Mouse (Mus musculus) liver, postnatal 0 days (tissue): ENCODE measurements around the gene Bphl. TPM values are rescaled to one million over a fixed set of nuclear protein-coding genes. Genes with fewer than 3 reads are reported as not detected.

Source experiments
- ATAC-seq: fragments of 200-750 bp; cut with Nextera tagmentation; 2 replicates; pipeline ENCODE4 v1.8.0; 2017; ENCODE audit warnings: mild to moderate bottlenecking, moderate library complexity
- DNase-seq: peaks from one replicate; pipeline ENCODE4 v3.0.0-alpha.2; 2016
- H3K27ac ChIP-seq: fragments of 300-500 bp; sonication (generic); 2 replicates; pipeline ENCODE4 v1.5.1; 2014; ENCODE audit warnings: antibody characterized with exemption, moderate library complexity, mild to moderate bottlenecking, low read depth
- H3K27me3 ChIP-seq: fragments of 300-500 bp; sonication (generic); 2 replicates; pipeline ENCODE4 v1.6.1; 2014; ENCODE audit warnings: low read length, control low read depth, mixed read lengths; ENCODE audit not compliant: insufficient read depth
- H3K36me3 ChIP-seq: fragments of 300-500 bp; sonication (generic); replicated peaks from 2 replicates; pipeline ENCODE4 v1.6.1; 2014; ENCODE audit warnings: mild to moderate bottlenecking, control low read depth, low read length, moderate library complexity, mixed read lengths; ENCODE audit not compliant: insufficient read depth
- H3K4me1 ChIP-seq: fragments of 300-500 bp; sonication (generic); 2 replicates; pipeline ENCODE4 v1.6.1; 2014; ENCODE audit warnings: antibody characterized with exemption, mild to moderate bottlenecking, control low read depth; ENCODE audit not compliant: insufficient read depth
- H3K4me2 ChIP-seq: fragments of 300-500 bp; sonication (generic); 2 replicates; pipeline ENCODE4 v1.6.1; 2014; ENCODE audit warnings: low read depth, mild to moderate bottlenecking, low read length, moderate library complexity, mixed read lengths
- H3K4me3 ChIP-seq: fragments of 300-500 bp; sonication (generic); 2 replicates; pipeline ENCODE4 v1.5.1; 2014; ENCODE audit warnings: low read depth, low read length
- H3K9ac ChIP-seq: fragments of 300-500 bp; sonication (generic); replicated peaks from 2 replicates; pipeline ENCODE4 v1.6.1; 2014; ENCODE audit warnings: mild to moderate bottlenecking, moderate library complexity
- H3K9me3 ChIP-seq: fragments of 300-500 bp; sonication (generic); 2 replicates; pipeline ENCODE4 v1.6.1; 2016; ENCODE audit warnings: mild to moderate bottlenecking, control low read depth, low read length, mixed read lengths
- CTCF ChIP-seq: sonication (generic); IDR thresholded peaks from 2 replicates; pipeline ENCODE4 v1.5.1; 2016; ENCODE audit warnings: antibody characterized with exemption, low read depth
- EP300 ChIP-seq: IDR thresholded peaks from 2 replicates; pipeline ENCODE4 v1.6.1; 2016; ENCODE audit warnings: antibody characterized with exemption, low read depth, mild to moderate bottlenecking
- WGBS: fragments of 180-500 bp; shearing (Covaris S2); extraction: QIAGEN DNeasy Blood & Tissue Kit; methylation state at CpG from one replicate; pipeline ENCODE4 v1.1.7; 2014; ENCODE audit not compliant: insufficient replicate concordance; 5-methylcytosine and 5-hydroxymethylcytosine counted together
- polyA plus RNA-seq: library from polyadenylated mRNA; unstranded; fragments of >200 nt; fragmentation: Nextera tagmentation; extraction: Ambion mirVana; gene quantifications from 2 replicates; pipeline ENCODE4 v1.2.1, GENCODE M21; 2015

Gene Bphl
- polyA plus RNA-seq, 1 experiment from 2014 or later = 95.6 TPM

- ATAC-seq (peak; percentile 54), DNase-seq (peak; percentile 79)
- Histone ChIP-seq H3K9ac (peak overlapping the region; percentile 88), H3K27me3 (no peaks in the 10 kb centered on the region), H3K4me2 (peak overlapping the region; percentile 86), H3K4me1 (peaks cover 23% of the 10 kb centered on the region), H3K36me3 (peaks cover 7% of the 10 kb centered on the region; the same call in 1 of the 2 replicates), H3K9me3 (no peaks in the 10 kb centered on the region), H3K27ac (peak overlapping the region; percentile 89), H3K4me3 (peak overlapping the region; percentile 76)
- TF ChIP-seq CTCF = no peak
- TF ChIP-seq EP300 = no peak
- 37% methylated on average over 20 of the region's 20 CpGs for WGBS
Observed at GRCm38 (mm10) chr13:34076561-34077491, 39.4 kb downstream of the Bphl start.

- under 1% methylated on average over 45 of the region's 45 CpGs for WGBS
Observed at GRCm38 (mm10) chr13:34077492-34078271, 40.3 kb downstream of the Bphl start, which contains the start of gene Tubb2a. Gene Tubb2a (minus strand): TSS chr13:34078007.

GRCm38 (mm10) chr13:34078500-34079280, 41.3 kb downstream of the Bphl start:
- Histone ChIP-seq H3K27ac (no peak overlapping the region), H3K9ac (peak overlapping the region; percentile 88)
- no peak for DNase-seq

More at GRCm38 (mm10) chr13:34077492-34078271, 40.3 kb downstream of the Bphl start, which contains the start of gene Tubb2a:
- ATAC-seq = peak; percentile 81
- Histone ChIP-seq H3K9ac (peak within 1 kb of the TSS; percentile 88), H3K36me3 (peaks cover 7% of the 10 kb centered on the region; the same call in 1 of the 2 replicates), H3K27ac (peak within 1 kb of the TSS; percentile 89), H3K4me2 (peak within 1 kb of the TSS; percentile 86), H3K4me3 (peak within 1 kb of the TSS; percentile 76), H3K9me3 (no peaks in the 10 kb centered on the region), H3K4me1 (peaks cover 23% of the 10 kb centered on the region), H3K27me3 (no peaks in the 10 kb centered on the region)
- TF ChIP-seq EP300 (no peak), CTCF (peak; percentile 76)
- DNase-seq = peak; percentile 94

GRCm38 (mm10) chr13:34079801-34080200, 42.4 kb downstream of the Bphl start:
- Histone ChIP-seq H3K4me2 (no peak overlapping the region), H3K4me3 (no peak overlapping the region), H3K9ac (no peak overlapping the region), H3K27ac (peak overlapping the region; percentile 60; the same call in 1 of the 2 replicates), H3K36me3 (peaks cover 7% of the 10 kb centered on the region; the same call in 1 of the 2 replicates), H3K9me3 (no peaks in the 10 kb centered on the region), H3K4me1 (peaks cover 28% of the 10 kb centered on the region), H3K27me3 (no peaks in the 10 kb centered on the region)
- peak; percentile 35 for DNase-seq
- WGBS = 57% methylated on average over 3 of the region's 3 CpGs
- peak; percentile 72 for ATAC-seq
- no peak for TF ChIP-seq CTCF
- peak; percentile 64 for TF ChIP-seq EP300

More at GRCm38 (mm10) chr13:34078500-34079280, 41.3 kb downstream of the Bphl start:
- H3K27me3 ChIP-seq = no peaks in the 10 kb centered on the region
- peak overlapping the region; percentile 76 for H3K4me3 ChIP-seq
- TF ChIP-seq EP300 = no peak
- TF ChIP-seq CTCF = no peak
- 31% methylated on average over 16 of the region's 16 CpGs for WGBS
- H3K36me3 ChIP-seq = peaks cover 7% of the 10 kb centered on the region; the same call in 1 of the 2 replicates
- no peak for ATAC-seq
- H3K4me1 ChIP-seq = peaks cover 23% of the 10 kb centered on the region
- no peaks in the 10 kb centered on the region for H3K9me3 ChIP-seq
- peak overlapping the region; percentile 86 for H3K4me2 ChIP-seq

GRCm38 (mm10) chr13:34081926-34082325, 44.5 kb downstream of the Bphl start:
- DNase-seq = no peak
- ATAC-seq = no peak
- Histone ChIP-seq H3K4me3 (no peak overlapping the region), H3K27ac (no peak overlapping the region), H3K36me3 (no peaks in the 10 kb centered on the region), H3K4me2 (no peak overlapping the region), H3K9me3 (no peaks in the 10 kb centered on the region), H3K27me3 (no peaks in the 10 kb centered on the region), H3K9ac (no peak overlapping the region), H3K4me1 (peaks cover 18% of the 10 kb centered on the region)
- TF ChIP-seq EP300 (no peak), CTCF (no peak)
- 83% methylated on average over 4 of the region's 4 CpGs for WGBS
